Comparison of ENCODE assay signal across 8 mouse cellular contexts in the genomic region with DNA sequence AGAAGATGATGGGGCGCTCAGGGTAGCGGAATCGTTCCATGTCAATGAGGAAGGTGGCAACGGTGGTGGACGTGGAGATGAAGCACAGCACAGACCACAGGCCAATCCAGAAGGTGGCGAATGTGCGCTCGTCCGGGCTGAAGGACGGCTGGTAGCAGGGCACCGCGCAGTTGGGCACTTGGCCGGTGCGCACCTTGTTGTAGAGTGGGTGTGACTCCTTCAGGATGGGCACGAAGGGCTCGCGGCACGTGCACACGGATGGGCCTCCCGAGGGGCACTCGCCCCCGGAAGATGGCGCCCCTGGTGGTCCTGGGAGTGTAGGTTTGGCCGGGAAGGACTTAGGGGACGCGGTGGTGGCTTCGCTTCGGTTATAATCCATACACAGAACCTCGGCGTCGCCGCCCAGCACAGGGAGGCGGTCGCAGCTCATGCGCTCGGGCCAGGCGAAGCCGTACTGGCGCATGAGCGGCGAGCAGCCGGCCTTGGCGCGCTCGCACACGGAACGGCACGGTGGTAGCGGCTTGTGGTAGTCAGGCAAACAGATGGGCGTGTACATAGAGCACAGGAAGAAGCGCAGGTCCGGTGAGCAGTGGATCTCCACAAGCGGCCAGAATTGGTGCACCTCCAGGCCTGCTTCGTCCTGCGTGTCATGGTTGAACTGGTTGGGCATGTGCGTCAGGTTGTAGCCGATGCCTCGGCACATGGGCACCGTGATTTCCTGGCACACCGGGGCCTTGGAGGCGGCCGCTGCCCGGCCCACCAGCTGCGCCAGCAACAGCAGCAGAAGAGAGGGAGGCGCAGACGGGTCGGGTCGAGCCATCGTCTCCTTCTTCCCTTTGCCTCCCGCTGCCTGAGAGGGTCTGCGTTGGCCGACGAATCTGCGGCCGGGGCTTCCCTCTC. TPM values are rescaled to one million over a fixed set of nuclear protein-coding genes. Genes with fewer than 3 reads are reported as not detected.
DNase-seq lines count a peak whose midpoint lies in the region; ATAC-seq and TF ChIP-seq lines count a peak whose summit lies in the region.

No protein-coding gene starts in this region.

- ATAC-seq in activated CD4-positive, CD25-positive, alpha-beta regulatory T cell, adult 4 months: peak; percentile 6
- peak; percentile 18 for ATAC-seq in granulocyte monocyte progenitor cell, adult 5-6 weeks (replicated peaks; ENCODE audit: poor library complexity, severe bottlenecking)
- no peak for ATAC-seq in intestine, postnatal 0 days
- no peak for ATAC-seq in liver, postnatal 0 days
- ATAC-seq in neural tube, embryonic 13.5 days (ENCODE audit: low read depth): peak; percentile 24; the same call in 1 of the 2 replicates

- peak overlapping the region; percentile 94 for H3K4me2 ChIP-seq in intestine, postnatal 0 days (replicated peaks; ENCODE audit: low read depth)
- peak overlapping the region; percentile 99 for H3K4me2 ChIP-seq in liver, postnatal 0 days (ENCODE audit: low read depth, low read length)
- peak overlapping the region; percentile 96 for H3K4me2 ChIP-seq in neural tube, embryonic 13.5 days

- peak; percentile 55 to 57 for DNase-seq in B cell, adult 2 months
- DNase-seq in embryo, embryonic 10 days (ENCODE audit: low spot score): peak; percentile 74
- peak; percentile 63 for DNase-seq in liver, postnatal 0 days
- DNase-seq in thymus, postnatal 10 days (ENCODE audit: low spot score in 2 of 2): peak; percentile 20 to 51

- peak overlapping the region; percentile 68 for H3K27ac ChIP-seq in intestine, postnatal 0 days (ENCODE audit: low read depth, low read length)
- H3K27ac ChIP-seq in liver, postnatal 0 days (ENCODE audit: low read depth): no peak overlapping the region
- H3K27ac ChIP-seq in neural tube, embryonic 13.5 days (replicated peaks): no peak overlapping the region

- WGBS in intestine, postnatal 0 days: 5% methylated on average over 75 of the region's 75 CpGs
- 11% methylated on average over 74 of the region's 75 CpGs for WGBS in liver, postnatal 0 days (ENCODE audit: insufficient replicate concordance)
- WGBS in neural tube, embryonic 13.5 days: 11% methylated on average over 75 of the region's 75 CpGs

- H3K36me3 ChIP-seq in intestine, postnatal 0 days (ENCODE audit: control insufficient read depth, insufficient read depth): peaks cover 15% of the 10 kb centered on the region; the same call in 1 of the 2 replicates
- peaks cover 8% of the 10 kb centered on the region; the same call in 1 of the 2 replicates for H3K36me3 ChIP-seq in liver, postnatal 0 days (replicated peaks; ENCODE audit: insufficient read depth, low read length)
- H3K36me3 ChIP-seq in neural tube, embryonic 13.5 days: no peaks in the 10 kb centered on the region

- peak; percentile 67 for TF ChIP-seq CTCF in intestine, postnatal 0 days (IDR thresholded peaks at IDR 0.05; ENCODE audit: low read depth)
- peak; percentile 45 for TF ChIP-seq CTCF in liver, postnatal 0 days (IDR thresholded peaks at IDR 0.05; ENCODE audit: low read depth)

- H3K9me3 ChIP-seq in intestine, postnatal 0 days (ENCODE audit: control insufficient read depth): no peaks in the 10 kb centered on the region
- H3K9me3 ChIP-seq in liver, postnatal 0 days (ENCODE audit: low read length): no peaks in the 10 kb centered on the region
- no peaks in the 10 kb centered on the region for H3K9me3 ChIP-seq in neural tube, embryonic 13.5 days

- H3K4me3 ChIP-seq in intestine, postnatal 0 days (ENCODE audit: low read depth, low read length): peak overlapping the region; percentile 81
- peak overlapping the region; percentile 88 for H3K4me3 ChIP-seq in liver, postnatal 0 days (ENCODE audit: low read depth, low read length)
- H3K4me3 ChIP-seq in neural tube, embryonic 13.5 days: peak overlapping the region; percentile 57

- no peak for TF ChIP-seq EP300 in liver, postnatal 0 days (IDR thresholded peaks at IDR 0.05; ENCODE audit: low read depth)

- peaks cover 3% of the 10 kb centered on the region; the same call in 1 of the 2 replicates for H3K4me1 ChIP-seq in intestine, postnatal 0 days (replicated peaks; ENCODE audit: control insufficient read depth, insufficient read depth, low read length)
- peaks cover 52% of the 10 kb centered on the region for H3K4me1 ChIP-seq in liver, postnatal 0 days (ENCODE audit: insufficient read depth)
- H3K4me1 ChIP-seq in neural tube, embryonic 13.5 days (replicated peaks): peaks cover 46% of the 10 kb centered on the region

- H3K9ac ChIP-seq in intestine, postnatal 0 days (ENCODE audit: low read depth, low read length): peak overlapping the region; percentile 81
- H3K9ac ChIP-seq in liver, postnatal 0 days (replicated peaks): peak overlapping the region; percentile 80
- H3K9ac ChIP-seq in neural tube, embryonic 13.5 days: peak overlapping the region; percentile 69

- H3K27me3 ChIP-seq in intestine, postnatal 0 days (replicated peaks; ENCODE audit: control insufficient read depth, insufficient read depth, low read length): no peaks in the 10 kb centered on the region
- H3K27me3 ChIP-seq in liver, postnatal 0 days (ENCODE audit: insufficient read depth, low read length): peaks cover 10% of the 10 kb centered on the region
- H3K27me3 ChIP-seq in neural tube, embryonic 13.5 days: peaks cover 80% of the 10 kb centered on the region

RNA-seq across cellular contexts. Expression of a gene that starts 1.5 kb away (rescaled TPM):
- under 1 TPM; 0.53 to 0.64 TPM for polyA plus RNA-seq in activated CD4-positive, CD25-positive, alpha-beta regulatory T cell, adult 4 months (2017; shearing (Covaris generic))
- total RNA-seq in granulocyte monocyte progenitor cell, adult 5-6 weeks (2014; fragmentation: Nextera tagmentation): 1.2 and 1.6 TPM in 2 replicates
- 1.1 and 1.2 TPM in 2 replicates for total RNA-seq in granulocyte monocyte progenitor cell, adult 5-6 weeks (2017)
- polyA plus RNA-seq in intestine, postnatal 0 days (2015; fragmentation: Nextera tagmentation; extraction: Ambion mirVana): 4.7 and 5.6 TPM in 2 replicates
- polyA plus RNA-seq in liver, postnatal 0 days (2015; fragmentation: Nextera tagmentation; extraction: Ambion mirVana): 0.94 and 0.99 TPM in 2 replicates
- 0.20 and 0.21 TPM in 2 replicates for polyA plus RNA-seq in neural tube, embryonic 13.5 days (2015; fragmentation: Nextera tagmentation; extraction: Ambion mirVana)

RNA-seq across cellular contexts. Expression of a gene that starts 45.8 kb away (rescaled TPM):
- polyA plus RNA-seq in activated CD4-positive, CD25-positive, alpha-beta regulatory T cell, adult 4 months (2017; shearing (Covaris generic)): 1 to 10 TPM; 1.5 to 2.3 TPM
- total RNA-seq in granulocyte monocyte progenitor cell, adult 5-6 weeks (2014; fragmentation: Nextera tagmentation): 7.6 and 7.8 TPM in 2 replicates
- total RNA-seq in granulocyte monocyte progenitor cell, adult 5-6 weeks (2017): 5.1 and 7.6 TPM in 2 replicates
- polyA plus RNA-seq in intestine, postnatal 0 days (2015; fragmentation: Nextera tagmentation; extraction: Ambion mirVana): 5.1 and 5.5 TPM in 2 replicates
- 0.89 and 1.3 TPM in 2 replicates for polyA plus RNA-seq in liver, postnatal 0 days (2015; fragmentation: Nextera tagmentation; extraction: Ambion mirVana)
- 3.2 and 3.8 TPM in 2 replicates for polyA plus RNA-seq in neural tube, embryonic 13.5 days (2015; fragmentation: Nextera tagmentation; extraction: Ambion mirVana)

Comparison
In these comparisons a context has a peak if more than half of its experiments do, and no peak if none do; other contexts are left out.
1. ATAC-seq: peak in activated CD4-positive, CD25-positive, alpha-beta regulatory T cell, adult 4 months (single experiment), granulocyte monocyte progenitor cell, adult 5-6 weeks (single experiment) and neural tube, embryonic 13.5 days (single experiment); none in intestine, postnatal 0 days (single experiment) and liver, postnatal 0 days (single experiment).
2. Peak in every context shown above with its lines, with median percentiles within 50 percentile points of each other: DNase-seq, H3K4me2 ChIP-seq, H3K4me3 ChIP-seq and H3K9ac ChIP-seq.